Mouse (Mus musculus): ENCODE data around the gene Aamp. TPM values are rescaled to one million over a fixed set of nuclear protein-coding genes. Genes with fewer than 3 reads are reported as not detected.

Gene Aamp
- polyA plus RNA-seq, 1 experiment from 2014 or later = 227 TPM

- peak; percentile 19; the same call in 1 of the 2 replicates for ATAC-seq (ENCODE audit: insufficient read depth, low FRiP score)
- Histone ChIP-seq H3K4me3 (replicated peaks; ENCODE audit: low read length) (peak overlapping the region; percentile 29), H3K27me3 (ENCODE audit: control insufficient read depth, insufficient read depth, low read length) (no peaks in the 10 kb centered on the region), H3K4me2 (ENCODE audit: low read depth, low read length) (peak overlapping the region; percentile 59), H3K9ac (ENCODE audit: low read length) (peak overlapping the region; percentile 70), H3K27ac (ENCODE audit: low read length) (peak overlapping the region; percentile 100), H3K36me3 (ENCODE audit: control insufficient read depth, insufficient read depth, low read length) (peaks cover 7% of the 10 kb centered on the region; the same call in 1 of the 2 replicates), H3K9me3 (replicated peaks; ENCODE audit: control insufficient read depth, low read length) (no peaks in the 10 kb centered on the region), H3K4me1 (ENCODE audit: control insufficient read depth, insufficient read depth, low read length) (peaks cover 75% of the 10 kb centered on the region)
- 12% methylated on average over 6 of the region's 6 CpGs for WGBS
Measured at GRCm38 (mm10) chr1:74296477-74296876, 11.9 kb upstream of the Aamp start.

GRCm38 (mm10) chr1:74295456-74296171 lies 11.1 kb upstream of the Aamp start:
- H3K9ac ChIP-seq (ENCODE audit: low read length) = peak overlapping the region; percentile 70
- 3% methylated on average over 9 of the region's 9 CpGs for WGBS

GRCm38 (mm10) chr1:74294733-74295455 lies 10.4 kb upstream of the Aamp start:
- ATAC-seq (ENCODE audit: insufficient read depth, low FRiP score) = no peak
- 78% methylated on average over 6 of the region's 6 CpGs for WGBS
- Histone ChIP-seq H3K4me2 (ENCODE audit: low read depth, low read length) (peak overlapping the region; percentile 59), H3K27ac (ENCODE audit: low read length) (peak overlapping the region; percentile 100), H3K4me3 (replicated peaks; ENCODE audit: low read length) (no peak overlapping the region), H3K36me3 (ENCODE audit: control insufficient read depth, insufficient read depth, low read length) (peaks cover 14% of the 10 kb centered on the region), H3K27me3 (ENCODE audit: control insufficient read depth, insufficient read depth, low read length) (no peaks in the 10 kb centered on the region), H3K9ac (ENCODE audit: low read length) (peak overlapping the region; percentile 70), H3K4me1 (ENCODE audit: control insufficient read depth, insufficient read depth, low read length) (peaks cover 69% of the 10 kb centered on the region), H3K9me3 (replicated peaks; ENCODE audit: control insufficient read depth, low read length) (no peaks in the 10 kb centered on the region)

More at GRCm38 (mm10) chr1:74295456-74296171, 11.1 kb upstream of the Aamp start:
- H3K4me2 ChIP-seq (ENCODE audit: low read depth, low read length) = peak overlapping the region; percentile 59
- no peaks in the 10 kb centered on the region for H3K9me3 ChIP-seq (replicated peaks; ENCODE audit: control insufficient read depth, low read length)
- peaks cover 10% of the 10 kb centered on the region for H3K36me3 ChIP-seq (ENCODE audit: control insufficient read depth, insufficient read depth, low read length)
- peaks cover 67% of the 10 kb centered on the region for H3K4me1 ChIP-seq (ENCODE audit: control insufficient read depth, insufficient read depth, low read length)
- peak; percentile 90 for ATAC-seq (ENCODE audit: insufficient read depth, low FRiP score)
- no peaks in the 10 kb centered on the region for H3K27me3 ChIP-seq (ENCODE audit: control insufficient read depth, insufficient read depth, low read length)
- H3K4me3 ChIP-seq (replicated peaks; ENCODE audit: low read length) = peak overlapping the region; percentile 29
- peak overlapping the region; percentile 100 for H3K27ac ChIP-seq (ENCODE audit: low read length)

GRCm38 (mm10) chr1:74294090-74294643 lies 9.6 kb upstream of the Aamp start:
- ATAC-seq (ENCODE audit: insufficient read depth, low FRiP score) = no peak
- Histone ChIP-seq H3K27ac (ENCODE audit: low read length) (peak overlapping the region; percentile 46), H3K36me3 (ENCODE audit: control insufficient read depth, insufficient read depth, low read length) (peaks cover 14% of the 10 kb centered on the region), H3K9me3 (replicated peaks; ENCODE audit: control insufficient read depth, low read length) (no peaks in the 10 kb centered on the region), H3K27me3 (ENCODE audit: control insufficient read depth, insufficient read depth, low read length) (no peaks in the 10 kb centered on the region), H3K4me1 (ENCODE audit: control insufficient read depth, insufficient read depth, low read length) (peaks cover 68% of the 10 kb centered on the region), H3K4me2 (ENCODE audit: low read depth, low read length) (no peak overlapping the region), H3K4me3 (replicated peaks; ENCODE audit: low read length) (no peak overlapping the region), H3K9ac (ENCODE audit: low read length) (no peak overlapping the region)
- WGBS = 81% methylated on average over 3 of the region's 3 CpGs

- Histone ChIP-seq H3K27me3 (ENCODE audit: control insufficient read depth, insufficient read depth, low read length) (no peaks in the 10 kb centered on the region), H3K36me3 (ENCODE audit: control insufficient read depth, insufficient read depth, low read length) (peaks cover 14% of the 10 kb centered on the region), H3K27ac (ENCODE audit: low read length) (peak overlapping the region; percentile 46), H3K9me3 (replicated peaks; ENCODE audit: control insufficient read depth, low read length) (no peaks in the 10 kb centered on the region), H3K9ac (ENCODE audit: low read length) (no peak overlapping the region), H3K4me1 (ENCODE audit: control insufficient read depth, insufficient read depth, low read length) (peaks cover 66% of the 10 kb centered on the region), H3K4me3 (replicated peaks; ENCODE audit: low read length) (no peak overlapping the region), H3K4me2 (ENCODE audit: low read depth, low read length) (no peak overlapping the region)
- WGBS = 77% methylated on average over 8 of the region's 8 CpGs
- ATAC-seq (ENCODE audit: insufficient read depth, low FRiP score) = no peak
Measured at GRCm38 (mm10) chr1:74293306-74293960, 8.9 kb upstream of the Aamp start.

DNA sequence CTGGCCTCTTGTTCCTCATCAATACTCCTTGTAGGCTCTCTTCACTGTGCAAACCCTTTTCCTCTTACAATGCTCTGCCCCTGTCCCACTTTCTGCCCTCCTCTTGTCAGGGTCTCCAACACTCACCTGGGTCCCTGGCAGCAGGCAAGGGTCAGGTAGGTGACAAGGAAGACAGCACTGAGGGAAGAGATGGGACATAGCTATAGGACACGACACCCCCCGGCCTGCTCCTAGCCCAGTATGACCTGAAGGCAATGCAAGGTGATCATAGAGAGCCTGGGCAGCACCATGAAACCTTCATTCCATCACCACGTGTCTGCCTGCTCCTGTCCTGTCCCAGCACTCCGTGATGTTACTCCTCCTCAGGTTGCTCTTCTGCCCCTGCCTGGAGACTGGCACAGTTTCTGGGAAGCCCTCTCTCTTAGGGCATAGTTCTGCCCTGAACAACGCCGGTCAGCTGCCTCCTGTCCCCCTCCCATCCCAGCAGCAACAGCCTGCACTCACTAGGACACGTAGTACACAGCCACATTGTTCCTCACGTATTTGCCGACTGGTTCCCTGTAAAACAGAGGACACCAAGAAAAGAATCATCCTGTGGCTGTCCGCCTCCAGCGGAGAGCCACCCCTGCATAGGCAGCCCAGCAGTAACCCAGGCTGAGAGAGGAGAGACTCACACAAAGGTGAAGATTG lies 7.9 kb upstream of the Aamp start:
- 88% methylated on average over 11 of the region's 11 CpGs for WGBS
- no peaks in the 10 kb centered on the region for H3K9me3 ChIP-seq (replicated peaks; ENCODE audit: control insufficient read depth, low read length)
- H3K4me2 ChIP-seq (ENCODE audit: low read depth, low read length) = no peak overlapping the region
- no peak overlapping the region for H3K4me3 ChIP-seq (replicated peaks; ENCODE audit: low read length)
- no peak for ATAC-seq (ENCODE audit: insufficient read depth, low FRiP score)
- no peak overlapping the region for H3K9ac ChIP-seq (ENCODE audit: low read length)
- no peak overlapping the region for H3K27ac ChIP-seq (ENCODE audit: low read length)
- peaks cover 59% of the 10 kb centered on the region for H3K4me1 ChIP-seq (ENCODE audit: control insufficient read depth, insufficient read depth, low read length)
- peaks cover 14% of the 10 kb centered on the region for H3K36me3 ChIP-seq (ENCODE audit: control insufficient read depth, insufficient read depth, low read length)
- H3K27me3 ChIP-seq (ENCODE audit: control insufficient read depth, insufficient read depth, low read length) = no peaks in the 10 kb centered on the region

GRCm38 (mm10) chr1:74290141-74290540 lies 5.6 kb upstream of the Aamp start:
- peaks cover 51% of the 10 kb centered on the region for H3K4me1 ChIP-seq (ENCODE audit: control insufficient read depth, insufficient read depth, low read length)
- H3K4me3 ChIP-seq (replicated peaks; ENCODE audit: low read length) = no peak overlapping the region
- no peaks in the 10 kb centered on the region for H3K27me3 ChIP-seq (ENCODE audit: control insufficient read depth, insufficient read depth, low read length)
- peak; percentile 22; the same call in 1 of the 2 replicates for ATAC-seq (ENCODE audit: insufficient read depth, low FRiP score)
- H3K9ac ChIP-seq (ENCODE audit: low read length) = no peak overlapping the region
- H3K4me2 ChIP-seq (ENCODE audit: low read depth, low read length) = no peak overlapping the region
- 71% methylated on average over 5 of the region's 5 CpGs for WGBS
- peaks cover 14% of the 10 kb centered on the region for H3K36me3 ChIP-seq (ENCODE audit: control insufficient read depth, insufficient read depth, low read length)
- no peaks in the 10 kb centered on the region for H3K9me3 ChIP-seq (replicated peaks; ENCODE audit: control insufficient read depth, low read length)
- 0 out of 2 replicates have a peak overlapping the region, but pooled peaks have one; percentile 38 for H3K27ac ChIP-seq (ENCODE audit: low read length)

DNA sequence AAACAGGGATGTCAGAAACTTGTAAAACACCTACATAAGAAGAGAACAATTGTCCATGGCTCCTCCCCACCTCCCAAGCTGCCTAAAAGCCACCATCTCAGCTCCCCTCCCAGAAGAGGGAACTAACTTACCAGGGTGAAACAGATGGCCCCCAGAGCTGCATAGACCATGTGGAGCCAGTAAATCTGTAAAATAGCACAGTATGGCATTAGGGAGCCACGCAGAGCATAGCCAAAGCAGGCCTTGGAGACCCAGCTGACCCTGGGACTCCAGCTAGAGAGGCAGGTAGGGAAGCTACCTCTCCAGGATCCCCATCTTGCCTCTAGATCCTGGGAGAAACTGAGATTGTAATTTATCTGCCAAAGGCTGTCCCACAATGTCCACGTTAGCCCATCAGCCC lies 5.2 kb upstream of the Aamp start:
- no peak for ATAC-seq (ENCODE audit: insufficient read depth, low FRiP score)
- Histone ChIP-seq H3K27ac (ENCODE audit: low read length) (peak overlapping the region; percentile 48; the same call in 1 of the 2 replicates), H3K9ac (ENCODE audit: low read length) (no peak overlapping the region), H3K4me3 (replicated peaks; ENCODE audit: low read length) (no peak overlapping the region), H3K9me3 (replicated peaks; ENCODE audit: control insufficient read depth, low read length) (no peaks in the 10 kb centered on the region), H3K27me3 (ENCODE audit: control insufficient read depth, insufficient read depth, low read length) (no peaks in the 10 kb centered on the region), H3K4me2 (ENCODE audit: low read depth, low read length) (no peak overlapping the region), H3K4me1 (ENCODE audit: control insufficient read depth, insufficient read depth, low read length) (peaks cover 47% of the 10 kb centered on the region), H3K36me3 (ENCODE audit: control insufficient read depth, insufficient read depth, low read length) (peaks cover 14% of the 10 kb centered on the region)
- WGBS = 74% methylated on average over 2 of the region's 2 CpGs

Measured in stomach, embryonic 16.5 days (tissue).